Mouse (Mus musculus) lung, adult 10 weeks (tissue): ENCODE measurements around the gene Olfr403. TPM values are rescaled to one million over a fixed set of nuclear protein-coding genes. Genes with fewer than 3 reads are reported as not detected.

Experiments
- polyA plus RNA-seq: library from polyadenylated mRNA; stranded (reverse); fragments of 350-450 nt; fragmentation: Illumina TruSeq; extraction: RNeasy Lipid Tissue Mini Kit (QIAGEN cat#74804); gene quantifications from one replicate; pipeline ENCODE4 v1.2.3, GENCODE M21; 2014; ENCODE audit warnings: low read depth, low replicate concordance; ENCODE audit not compliant: insufficient read depth

Gene Olfr403
- not detected for polyA plus RNA-seq

DNA sequence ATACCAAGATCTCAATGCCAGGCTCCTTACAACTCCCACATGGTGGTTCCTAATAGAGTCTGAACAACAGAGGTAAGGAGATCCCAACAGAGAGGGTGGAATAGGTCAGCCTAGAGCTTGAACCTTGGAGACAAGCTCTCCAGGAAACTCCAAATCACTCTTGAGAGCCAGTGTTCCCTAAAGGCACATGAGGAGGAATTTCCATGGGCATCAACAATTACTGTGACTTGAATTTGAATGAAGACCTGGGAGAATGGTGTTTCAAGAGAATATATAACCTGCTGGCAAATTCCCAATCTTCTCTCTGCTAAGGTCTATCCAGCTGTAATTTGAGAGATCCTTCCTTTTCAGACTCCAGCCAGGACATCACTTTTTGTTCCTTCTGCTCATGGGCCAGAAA lies at the start of gene Olfr403:
Gene Olfr403, plus strand, starts transcription at position 301 of the 400 bp plus-strand sequence.

DNA sequence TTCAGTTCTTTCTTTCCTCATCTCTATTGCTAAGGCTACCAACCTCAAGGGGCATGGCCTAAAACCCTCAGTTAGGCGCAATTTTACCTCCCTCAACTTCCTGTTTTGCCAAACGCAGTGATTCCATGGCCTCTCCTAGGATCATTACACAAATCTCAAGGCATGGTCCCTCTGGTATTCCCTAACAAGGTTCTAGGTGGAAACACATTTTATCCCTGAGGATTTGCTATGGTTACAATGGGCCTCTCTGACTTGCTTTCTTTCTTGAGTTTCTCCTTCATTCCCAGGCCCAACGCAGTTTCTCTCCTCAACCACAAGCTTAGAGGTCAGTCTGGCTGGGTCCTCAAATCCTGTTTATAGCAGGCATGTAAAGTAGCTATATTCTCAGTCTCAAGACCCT lies 32.8 kb upstream of the Olfr403 start, which contains the start of gene Olfr402:
Gene Olfr402, plus strand, starts transcription at position 301 of the 400 bp plus-strand sequence.

DNA sequence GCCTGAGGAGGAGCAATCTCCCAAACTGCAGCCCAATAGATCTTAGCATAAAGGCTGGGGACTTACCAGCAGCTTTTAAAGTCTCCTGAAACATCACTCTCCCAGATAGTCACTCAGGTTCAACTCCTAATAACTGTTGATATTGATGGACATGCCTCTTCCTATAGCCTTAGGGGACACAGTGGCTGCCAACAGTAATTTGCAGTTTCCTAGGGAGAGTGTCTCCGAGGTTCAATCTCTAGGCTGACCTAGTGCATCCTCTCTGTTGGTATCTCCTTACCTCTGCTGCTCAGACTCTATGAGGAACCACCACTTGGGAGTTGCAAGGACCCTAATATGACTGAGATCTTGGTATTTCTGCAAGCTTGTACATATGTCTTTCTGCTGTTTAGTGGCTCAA lies 25.2 kb downstream of the Olfr403 start, which contains the start of gene Olfr43:
Gene Olfr43, minus strand, starts transcription at position 101 of the 400 bp plus-strand sequence.

Other genes with a start within 250 kb of the Olfr403 start
- gene Olfr23, start 249.6 kb upstream of the Olfr403 start, polyA plus RNA-seq = not detected
- not detected for gene Olfr397, start 225.4 kb upstream of the Olfr403 start, polyA plus RNA-seq
- gene Olfr398, start 195.8 kb upstream of the Olfr403 start, polyA plus RNA-seq = not detected
- not detected for gene Olfr139, start 129.7 kb upstream of the Olfr403 start, polyA plus RNA-seq
- not detected for gene Olfr399, start 129.6 kb upstream of the Olfr403 start, polyA plus RNA-seq
- gene Zfp616, start 116.3 kb upstream of the Olfr403 start, polyA plus RNA-seq = not detected
- not detected for gene Olfr401, start 72.5 kb upstream of the Olfr403 start, polyA plus RNA-seq
- not detected for gene Olfr402, start 32.7 kb upstream of the Olfr403 start, polyA plus RNA-seq
- not detected for gene Olfr43, start 25.1 kb downstream of the Olfr403 start, polyA plus RNA-seq
- not detected for gene Olfr406, start 73.6 kb downstream of the Olfr403 start, polyA plus RNA-seq
- gene Olfr59, start 97.5 kb downstream of the Olfr403 start, polyA plus RNA-seq = not detected
- gene Olfr410, start 151.8 kb downstream of the Olfr403 start, polyA plus RNA-seq = not detected
- gene Olfr411, start 166.4 kb downstream of the Olfr403 start, polyA plus RNA-seq = not detected
- not detected for gene Olfr412, start 175.8 kb downstream of the Olfr403 start, polyA plus RNA-seq